Mouse (Mus musculus) embryo, embryonic 10 days (tissue): ENCODE measurements around the gene Fermt2.

Experiments
- DNase-seq: peaks from one replicate; pipeline ENCODE4 v3.0.0-alpha.2; 2015; ENCODE audit warnings: low spot score

The Fermt2 gene

GRCm38 (mm10) chr14:45529411-45530363, at the start of gene Fermt2:
Gene Fermt2, minus strand, starts transcription at chr14:45530118.
- peak; percentile 86 for DNase-seq

- peak; percentile 75 for DNase-seq
These were observed 36.4 kb upstream of the Fermt2 start for GRCm38 (mm10) chr14:45566066-45566937.

- DNase-seq, result peak; percentile 60
These were observed 35.5 kb upstream of the Fermt2 start for GRCm38 (mm10) chr14:45565216-45566065.

GRCm38 (mm10) chr14:45563577-45563976, 33.7 kb upstream of the Fermt2 start:
- DNase-seq, result no peak

- no peak for DNase-seq
These were observed 31.8 kb upstream of the Fermt2 start for GRCm38 (mm10) chr14:45561681-45562080.

- DNase-seq, result no peak
These were observed 29.1 kb upstream of the Fermt2 start for GRCm38 (mm10) chr14:45559018-45559417.

GRCm38 (mm10) chr14:45554336-45554735, 24.4 kb upstream of the Fermt2 start:
- DNase-seq, result no peak

- no peak for DNase-seq
These were observed 23.9 kb upstream of the Fermt2 start for GRCm38 (mm10) chr14:45553854-45554253.

GRCm38 (mm10) chr14:45552431-45552830, 22.5 kb upstream of the Fermt2 start:
- no peak for DNase-seq

GRCm38 (mm10) chr14:45551121-45551768, 21.3 kb upstream of the Fermt2 start:
- peak; percentile 76 for DNase-seq

- DNase-seq, result no peak
These were observed 20.2 kb upstream of the Fermt2 start for GRCm38 (mm10) chr14:45550010-45550647.

- no peak for DNase-seq
These were observed 18.2 kb upstream of the Fermt2 start for GRCm38 (mm10) chr14:45548118-45548517.

GRCm38 (mm10) chr14:45544905-45545304, 15.0 kb upstream of the Fermt2 start:
- DNase-seq, result no peak

- DNase-seq, result no peak
These were observed 14.1 kb upstream of the Fermt2 start for GRCm38 (mm10) chr14:45544026-45544425.

- peak; percentile 86 for DNase-seq
These were observed 9.9 kb upstream of the Fermt2 start for GRCm38 (mm10) chr14:45539659-45540468.

GRCm38 (mm10) chr14:45530364-45531345, 737 bp upstream of the Fermt2 start:
- peak; percentile 72 for DNase-seq

GRCm38 (mm10) chr14:45528861-45529260, 1.1 kb downstream of the Fermt2 start:
- DNase-seq, result peak; percentile 54

- no peak for DNase-seq
These were observed 14.1 kb downstream of the Fermt2 start for GRCm38 (mm10) chr14:45515771-45516170.

- peak; percentile 35 for DNase-seq
These were observed 19.1 kb downstream of the Fermt2 start for GRCm38 (mm10) chr14:45510787-45511186.
